Mouse (Mus musculus) ES-Bruce4 (cell line): ENCODE results near the gene Dync1i1.

Experiments used
- CTCF ChIP-seq: IDR thresholded peaks from one replicate; pipeline ENCODE4 v1.8.1; 2011; ENCODE audit warnings: low read depth, low read length
- EP300 ChIP-seq: IDR thresholded peaks from 2 replicates; pipeline ENCODE4 v1.6.1; 2011; ENCODE audit warnings: low read depth, low read length; ENCODE audit not compliant: insufficient read depth
- POLR2A ChIP-seq: IDR thresholded peaks from one replicate; pipeline ENCODE4 v1.8.1; 2011; ENCODE audit warnings: low read length; ENCODE audit not compliant: insufficient read depth

DNA sequence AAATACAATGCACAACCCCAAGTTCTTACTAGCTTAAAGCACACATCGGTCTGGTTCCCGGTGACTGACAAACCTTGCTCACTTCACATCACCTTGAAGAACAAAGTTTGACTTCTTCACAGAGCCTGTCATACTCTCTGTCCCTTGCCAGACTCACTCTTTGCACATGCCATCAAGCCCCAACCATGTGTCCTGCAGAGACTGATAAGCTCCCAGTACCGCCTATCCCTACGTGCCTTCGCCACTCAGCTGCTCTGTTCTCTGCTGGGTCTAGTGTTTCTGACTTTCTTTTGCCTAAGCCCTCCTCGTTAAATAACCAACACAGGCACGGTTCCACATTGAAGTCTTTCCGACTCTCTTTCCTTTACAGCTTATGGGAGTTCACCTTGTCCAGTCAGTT lies 244.2 kb downstream of the Dync1i1 start:
- no peak for TF ChIP-seq CTCF
- no peak for TF ChIP-seq POLR2A
- no peak for TF ChIP-seq EP300
